Mouse (Mus musculus) heart, adult 10 weeks (tissue): ENCODE data around the gene Tbc1d13. TPM values are rescaled to one million over a fixed set of nuclear protein-coding genes. Genes with fewer than 3 reads are reported as not detected.

ENCODE experiments used
- polyA plus RNA-seq: library from polyadenylated mRNA; stranded (reverse); fragments of 350-450 nt; fragmentation: Illumina TruSeq; extraction: RNeasy Lipid Tissue Mini Kit (QIAGEN cat#74804); gene quantifications from one replicate; pipeline ENCODE4 v1.2.3, GENCODE M21; 2014; ENCODE audit warnings: low read depth, low replicate concordance

Tbc1d13 gene
- 16.3 TPM for polyA plus RNA-seq

DNA sequence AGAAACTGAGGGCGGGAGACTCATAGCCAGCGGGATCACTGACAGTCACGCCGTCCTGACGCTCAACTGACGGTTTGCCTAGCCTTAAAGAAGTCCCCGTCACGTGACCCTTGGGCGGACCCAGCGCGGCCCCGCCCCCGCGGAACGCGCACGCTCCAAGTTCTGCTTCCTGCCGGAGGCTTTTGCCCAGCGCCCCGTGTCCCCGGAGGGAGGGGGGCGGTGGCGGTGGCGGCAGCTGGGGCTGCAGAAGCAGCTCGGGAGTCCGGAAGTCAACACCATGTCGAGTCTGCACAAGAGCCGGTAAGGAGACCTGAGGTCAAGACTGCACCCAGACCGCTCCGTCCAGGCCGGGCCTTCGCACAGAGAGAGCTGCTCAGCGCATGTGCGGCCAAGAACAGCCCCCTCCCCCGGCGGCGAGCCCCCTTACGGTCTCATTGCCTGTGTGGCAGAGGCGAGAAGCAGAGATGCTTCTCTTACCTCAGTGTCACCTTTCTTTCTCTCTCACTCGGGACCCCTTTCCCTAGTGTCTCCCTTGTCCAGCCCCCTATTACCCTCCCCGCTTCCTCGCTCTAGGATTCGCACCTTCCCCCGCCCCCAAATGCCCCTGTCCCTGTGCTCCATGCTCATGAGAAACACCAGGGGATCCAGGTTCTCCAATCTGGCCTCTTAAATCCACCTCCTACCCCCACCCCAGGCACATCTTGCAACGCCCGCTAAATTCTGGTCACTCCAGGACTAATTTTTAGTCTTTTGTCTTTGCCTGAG is at the start of gene Tbc1d13:
Gene Tbc1d13, plus strand, starts transcription at position 134 of the 765 bp plus-strand sequence.

DNA sequence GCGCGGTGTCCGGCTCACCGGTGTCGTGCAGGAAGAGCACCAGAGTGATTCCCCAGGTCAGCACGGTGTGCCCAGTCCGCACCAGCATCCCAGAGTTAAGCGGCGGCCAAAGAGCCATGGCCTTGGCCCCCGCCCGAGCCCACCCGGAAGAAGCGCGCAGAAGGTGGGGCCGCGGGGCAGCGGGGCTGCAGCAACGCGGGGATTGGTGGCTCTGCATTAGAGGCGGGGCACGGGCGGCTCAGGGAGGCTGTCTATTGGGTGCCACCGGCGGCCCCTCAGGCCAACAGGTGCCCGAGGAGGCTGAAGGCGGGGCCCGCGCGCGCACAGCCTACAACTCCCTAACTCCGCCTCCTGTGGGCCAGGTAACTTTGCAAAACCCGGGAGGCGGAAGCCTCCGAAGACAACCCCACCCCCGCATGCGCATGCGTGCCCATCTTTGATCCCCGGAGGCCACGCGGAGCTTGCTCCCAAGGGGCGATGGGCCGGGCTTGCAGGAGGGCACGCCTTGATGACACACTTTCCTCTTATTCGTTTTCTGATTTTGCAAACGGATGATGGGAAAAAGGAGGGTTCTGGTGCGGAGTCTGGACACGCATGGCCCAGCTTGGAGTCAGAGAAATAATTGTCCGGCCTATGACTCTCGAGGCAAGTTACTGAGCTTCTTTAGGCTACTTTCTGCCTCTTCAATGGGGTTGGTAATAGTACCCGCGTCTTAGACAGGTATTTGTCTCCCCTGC is 39.9 kb upstream of the Tbc1d13 start, which contains the start of gene Zdhhc12:
Gene Zdhhc12, minus strand, starts transcription at position 178 of the 737 bp plus-strand sequence.

DNA sequence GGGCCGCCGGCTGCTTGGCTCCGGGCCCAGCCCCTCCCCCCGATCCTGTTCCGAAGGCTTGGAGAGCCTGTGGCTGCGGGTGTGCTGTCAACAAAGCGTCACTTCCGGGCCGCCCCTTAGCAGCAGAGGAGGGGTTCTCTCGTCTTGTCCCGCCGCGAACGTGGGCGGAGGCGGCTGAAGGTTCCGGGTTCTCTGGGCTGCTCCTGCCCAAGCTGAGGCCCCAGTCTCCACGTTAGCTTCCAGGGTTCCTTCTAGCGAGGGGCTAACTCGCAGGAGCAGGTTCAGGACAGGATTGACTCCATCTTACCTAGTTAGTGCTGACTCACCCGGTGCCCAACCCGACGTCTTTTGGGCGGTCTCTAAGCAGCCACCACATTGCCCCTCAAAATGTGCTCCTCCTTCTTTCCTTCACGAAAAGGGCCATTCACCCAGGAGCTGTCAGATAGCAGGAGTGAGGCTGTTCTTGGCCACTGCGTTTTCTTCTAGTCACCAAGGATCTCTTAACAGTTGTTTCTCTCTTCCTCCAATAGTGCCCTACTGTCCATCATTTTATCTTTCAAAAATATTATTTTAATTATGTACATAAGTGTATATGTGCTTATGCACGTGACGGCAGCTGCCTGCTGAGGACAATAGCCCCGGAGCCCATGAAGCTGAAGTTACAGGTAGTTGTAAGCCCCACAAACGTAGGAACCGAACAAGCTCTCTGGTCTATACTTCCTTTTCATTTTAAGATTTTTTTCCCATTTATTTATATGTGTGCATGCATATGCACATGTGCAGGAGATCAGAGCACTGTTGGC is 8.9 kb upstream of the Tbc1d13 start, which contains the start of gene Zer1:
Gene Zer1, minus strand, starts transcription at position 114 of the 803 bp plus-strand sequence.

DNA sequence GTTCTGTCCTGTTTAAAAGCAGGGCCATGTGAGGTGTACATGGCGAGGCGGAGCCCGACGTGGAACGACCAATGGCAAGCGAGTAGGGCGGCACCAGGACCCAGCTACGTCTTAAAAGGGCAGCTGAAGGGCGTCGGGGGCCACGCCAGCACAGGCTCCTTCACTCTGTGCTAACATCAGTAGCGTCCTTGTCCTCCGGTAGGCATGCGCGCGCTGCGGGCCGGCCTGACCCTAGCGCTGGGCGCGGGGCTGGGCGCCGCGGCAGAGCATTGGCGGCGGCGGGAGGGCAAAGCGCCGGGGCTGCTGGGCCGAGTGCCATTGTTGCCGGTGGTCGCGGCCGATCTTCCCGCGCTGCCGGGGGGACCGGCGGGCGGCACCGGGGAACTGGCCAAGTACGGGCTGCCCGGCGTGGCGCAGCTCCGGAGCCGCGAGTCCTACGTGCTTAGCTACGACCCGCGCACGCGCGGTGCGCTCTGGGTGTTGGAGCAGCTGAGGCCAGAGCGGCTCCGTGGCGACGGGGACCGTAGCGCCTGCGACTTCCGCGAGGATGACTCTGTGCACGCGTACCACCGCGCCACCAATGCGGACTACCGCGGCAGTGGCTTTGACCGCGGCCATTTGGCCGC is 37.9 kb downstream of the Tbc1d13 start, which contains the start of gene Endog:
Gene Endog, plus strand, starts transcription at position 123 of the 626 bp plus-strand sequence.

DNA sequence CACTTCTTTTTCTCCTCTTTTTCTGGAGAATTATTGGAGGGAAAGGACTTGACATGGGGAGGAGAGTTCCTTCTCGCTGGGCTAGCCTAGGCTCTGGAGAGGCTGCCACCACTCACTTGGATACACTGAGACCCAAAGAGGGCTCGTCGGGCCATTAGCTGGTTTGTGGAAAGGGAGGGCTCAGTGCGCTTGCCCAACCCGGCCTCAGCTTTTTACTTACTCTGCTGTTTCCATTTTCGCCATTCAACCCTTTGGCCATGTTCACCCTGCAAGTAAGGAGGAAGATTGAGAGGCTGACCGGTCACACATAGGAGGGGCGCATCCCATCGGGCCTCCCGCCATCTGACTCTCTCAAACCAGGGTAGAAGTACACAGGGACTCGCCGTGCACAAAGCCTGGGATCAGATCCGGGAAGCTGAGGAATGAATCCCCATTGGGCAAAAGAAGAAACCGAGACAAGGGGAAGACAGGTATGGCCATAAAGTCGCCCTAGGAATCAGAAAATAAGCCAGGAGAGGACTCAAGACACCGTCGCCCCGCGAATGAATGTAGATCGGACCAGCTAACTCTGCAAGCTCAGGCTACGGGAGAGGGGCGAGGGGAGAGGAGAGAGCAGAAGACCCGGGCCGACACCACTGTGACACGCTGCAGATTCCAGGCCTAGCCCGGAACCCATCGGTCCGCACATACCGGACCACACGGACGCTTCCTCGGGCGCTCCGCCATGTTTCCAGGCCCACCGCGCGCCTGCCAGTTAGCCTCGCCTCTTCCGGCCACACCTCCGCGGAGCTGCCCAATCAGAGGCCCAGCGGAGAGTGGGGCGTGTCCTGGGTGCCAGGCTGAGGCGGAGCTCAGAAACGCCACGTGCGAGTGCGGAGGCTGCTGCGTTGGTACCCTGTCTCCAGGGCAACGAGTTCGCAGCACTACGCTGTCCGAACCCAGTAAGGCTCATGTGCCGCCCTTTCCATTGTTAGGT is 44.4 kb downstream of the Tbc1d13 start, which contains the start of gene Spout1:
Gene Spout1, minus strand, starts transcription at position 760 of the 976 bp plus-strand sequence.

Other genes with a start within 250 kb of the Tbc1d13 start
- gene Odf2, start 244.5 kb upstream of the Tbc1d13 start, polyA plus RNA-seq, result 31.9 TPM
- 22.6 TPM for gene Gle1, start 198.3 kb upstream of the Tbc1d13 start, polyA plus RNA-seq
- 151 TPM for gene Sptan1, start 168.2 kb upstream of the Tbc1d13 start, polyA plus RNA-seq
- gene Wdr34, start 84.9 kb upstream of the Tbc1d13 start, polyA plus RNA-seq, result 8.2 TPM
- 116 TPM for gene Set, start 76.4 kb upstream of the Tbc1d13 start, polyA plus RNA-seq
- gene Pkn3, start 56.1 kb upstream of the Tbc1d13 start, polyA plus RNA-seq, result 13.1 TPM
- gene Zdhhc12, start 40.1 kb upstream of the Tbc1d13 start, polyA plus RNA-seq, result 5.9 TPM
- gene Zer1, start 9.2 kb upstream of the Tbc1d13 start, polyA plus RNA-seq, result 29.0 TPM
- 74.8 TPM for gene Endog, start 37.7 kb downstream of the Tbc1d13 start, polyA plus RNA-seq
- gene Spout1, start 44.7 kb downstream of the Tbc1d13 start, polyA plus RNA-seq, result 9.4 TPM
- 40.3 TPM for gene Kyat1, start 72.1 kb downstream of the Tbc1d13 start, polyA plus RNA-seq
- gene Lrrc8a, start 104.0 kb downstream of the Tbc1d13 start, polyA plus RNA-seq, result 24.1 TPM
- gene Gm28035, start 106.8 kb downstream of the Tbc1d13 start, polyA plus RNA-seq, result 5.9 TPM
- 112 TPM for gene Phyhd1, start 132.5 kb downstream of the Tbc1d13 start, polyA plus RNA-seq
- gene Gm28038, start 147.3 kb downstream of the Tbc1d13 start, polyA plus RNA-seq, result not detected
- gene Dolk, start 152.6 kb downstream of the Tbc1d13 start, polyA plus RNA-seq, result 22.6 TPM
- 13.9 TPM for gene Nup188, start 152.7 kb downstream of the Tbc1d13 start, polyA plus RNA-seq
- gene Sh3glb2, start 225.6 kb downstream of the Tbc1d13 start, polyA plus RNA-seq, result 78.3 TPM
- 77.6 TPM for gene Miga2, start 230.5 kb downstream of the Tbc1d13 start, polyA plus RNA-seq